Mouse (Mus musculus): ENCODE results near the gene Rexo2.
"Not testable (repeated sequence)": the region's sequence is repeated elsewhere in the genome, so short reads cannot be mapped to it uniquely, and the experiment has no call there.

Rexo2 gene

DNA sequence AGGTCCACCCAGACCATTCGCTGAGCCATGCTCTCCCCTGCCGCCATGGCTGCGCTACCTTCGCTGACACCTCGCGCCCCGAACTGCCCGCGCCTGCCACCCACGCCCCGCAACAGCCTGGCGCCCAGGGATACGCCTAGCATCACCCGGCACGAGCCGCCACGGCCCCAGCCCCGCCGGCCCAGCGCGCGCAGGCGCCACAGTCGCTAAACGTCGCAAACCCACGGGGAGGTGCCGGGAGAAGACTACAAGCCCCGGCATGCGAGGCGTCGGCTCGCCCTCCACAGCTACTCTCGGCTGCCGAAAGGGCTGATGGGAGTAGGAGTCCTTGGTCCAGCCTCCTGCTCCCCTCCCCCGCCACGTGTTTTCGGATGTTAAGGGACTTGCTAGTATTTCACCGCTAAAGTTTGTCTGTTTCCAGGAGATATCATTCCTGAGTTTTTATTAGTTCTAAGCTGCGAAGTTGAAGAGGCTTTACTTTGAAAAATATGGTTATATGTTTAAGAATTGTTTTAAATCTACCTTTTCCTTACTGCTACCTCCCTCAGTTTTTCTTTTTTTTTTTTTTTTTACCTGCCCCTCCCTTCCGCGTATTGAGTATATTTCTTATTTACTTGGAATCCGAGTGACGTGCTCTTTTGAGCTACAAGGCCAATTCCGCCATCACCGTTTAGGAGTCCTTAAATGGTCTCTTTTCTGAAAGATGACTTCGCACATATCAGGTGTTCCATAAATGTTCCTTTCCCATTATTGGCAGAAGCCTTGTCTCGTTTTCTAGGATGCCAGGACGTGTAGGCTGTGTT lies at the start of gene Rexo2:
Gene Rexo2, minus strand, starts transcription at position 213 of the 803 bp plus-strand sequence.
- peak; percentile 94 to 95 for DNase-seq (ENCODE audit: low read depth in 2 of 2, low spot score in 2 of 2)

DNA sequence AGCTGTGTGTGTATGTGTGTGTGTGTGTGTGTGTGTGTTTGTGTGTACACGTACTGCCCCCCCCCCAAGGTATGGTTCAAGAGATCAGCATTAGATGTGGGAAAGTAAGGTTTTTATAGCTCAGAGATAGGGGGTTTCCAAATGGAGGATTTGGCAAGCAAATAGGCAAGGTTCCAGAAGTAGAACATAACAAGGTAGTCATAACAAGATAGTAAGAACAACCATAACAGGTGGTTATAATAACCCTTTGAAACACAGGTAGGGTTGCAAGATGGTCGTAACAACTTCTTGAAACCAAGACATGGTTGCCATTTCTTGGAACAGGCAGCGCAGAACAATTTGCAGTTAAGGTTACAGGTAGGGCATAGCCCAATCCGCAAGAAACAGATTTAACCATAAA lies 46.1 kb upstream of the Rexo2 start:
- no peak for DNase-seq (ENCODE audit: low read depth in 2 of 2, low spot score in 2 of 2)

GRCm38 (mm10) chr9:48525566-48525965 lies 45.1 kb upstream of the Rexo2 start:
- peak in 1 of 2 experiments; percentile 24 for DNase-seq (ENCODE audit: low read depth in 2 of 2, low spot score in 2 of 2)

DNA sequence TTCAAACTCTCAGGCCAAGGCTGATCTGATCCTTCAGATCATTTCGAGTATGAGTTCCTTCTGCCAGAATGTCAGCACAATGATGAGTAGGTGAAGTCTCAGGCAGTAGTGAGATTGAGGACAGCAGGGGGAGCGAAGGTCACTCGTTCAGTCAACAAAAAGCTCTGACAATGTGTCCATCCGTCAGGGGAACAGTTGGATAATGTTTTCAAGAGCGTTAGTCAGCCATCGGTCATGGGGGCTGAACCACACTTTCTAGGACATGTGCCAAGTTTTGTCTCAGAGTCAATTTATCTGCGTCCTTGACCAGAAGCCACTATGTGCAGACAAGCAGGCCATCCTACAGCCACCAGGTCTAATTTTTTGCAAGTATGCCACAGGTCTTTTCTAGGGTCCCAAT lies 40.0 kb upstream of the Rexo2 start:
- not testable (repeated sequence) for DNase-seq (ENCODE audit: low read depth in 2 of 2, low spot score in 2 of 2)

GRCm38 (mm10) chr9:48517372-48518130 lies 37.1 kb upstream of the Rexo2 start:
- no peak for DNase-seq (ENCODE audit: low read depth in 2 of 2, low spot score in 2 of 2)

DNA sequence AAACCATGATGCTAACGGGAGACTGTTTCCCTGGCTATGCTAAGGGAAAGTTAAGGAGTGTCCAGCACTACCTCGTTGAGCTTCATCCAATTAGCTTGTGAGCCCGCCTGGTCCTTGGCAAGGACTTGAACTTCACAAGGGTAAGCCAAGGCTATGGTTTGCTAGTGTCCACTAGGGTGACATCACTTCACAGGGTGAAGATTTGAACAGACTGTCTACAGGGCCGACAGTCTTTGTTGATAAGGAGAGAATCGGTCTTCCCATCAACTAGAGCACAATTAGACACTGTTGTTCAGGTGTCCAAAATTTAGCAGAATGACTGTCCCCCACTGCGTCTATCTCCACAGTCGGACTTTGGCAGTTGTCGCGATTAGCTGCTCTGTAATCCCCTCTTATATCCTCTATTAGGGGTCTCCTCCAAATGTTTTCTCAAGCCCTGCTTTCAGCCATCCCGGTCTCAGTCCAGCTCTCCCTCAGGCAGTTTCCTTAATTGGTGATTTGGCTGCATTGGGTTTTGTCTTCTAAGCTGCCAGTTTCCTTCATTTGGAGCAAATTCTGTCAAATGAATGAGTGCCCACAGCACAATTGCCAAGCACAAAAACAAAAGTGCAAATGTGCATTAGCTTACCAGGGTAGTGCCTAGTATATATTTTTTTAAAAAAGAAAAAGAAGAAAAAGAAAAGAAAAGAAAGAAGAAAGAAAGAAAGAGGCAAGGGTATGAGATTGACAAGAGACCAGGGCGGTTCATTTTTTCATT lies 36.4 kb upstream of the Rexo2 start:
- DNase-seq (ENCODE audit: low read depth in 2 of 2, low spot score in 2 of 2): no peak

GRCm38 (mm10) chr9:48515332-48515731 lies 34.9 kb upstream of the Rexo2 start:
- DNase-seq (ENCODE audit: low read depth in 2 of 2, low spot score in 2 of 2): no peak

GRCm38 (mm10) chr9:48510134-48510533 lies 29.7 kb upstream of the Rexo2 start:
- DNase-seq (ENCODE audit: low read depth in 2 of 2, low spot score in 2 of 2): no peak

DNA sequence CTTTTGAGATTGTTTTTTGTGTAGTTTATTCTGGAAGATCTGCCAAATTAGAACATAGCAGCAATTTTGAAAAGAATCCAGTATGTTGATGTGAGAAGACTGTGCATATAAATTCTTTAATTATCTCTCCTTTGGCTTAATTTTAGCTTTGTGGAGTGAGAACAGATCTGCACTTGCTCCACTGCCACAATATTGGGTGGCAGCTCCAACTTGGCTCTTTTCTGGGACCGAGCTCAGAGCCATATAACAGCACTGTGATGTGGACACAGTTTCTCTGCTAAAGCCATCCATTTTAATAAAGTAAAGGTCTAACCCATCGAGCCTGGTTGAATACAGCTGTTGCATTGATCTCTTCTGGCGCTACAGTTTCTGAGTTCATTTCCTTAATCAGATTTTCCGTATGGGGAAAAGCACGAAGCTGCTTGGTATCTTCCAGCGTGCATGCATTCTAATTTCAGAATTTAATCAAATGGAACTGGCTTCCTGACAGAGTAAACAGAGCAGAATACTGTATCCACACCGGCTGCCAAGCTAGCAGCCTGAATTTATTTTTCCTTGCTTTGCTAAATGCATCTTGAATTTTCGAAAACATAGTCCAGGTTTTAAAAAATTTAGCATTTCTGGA lies 24.4 kb upstream of the Rexo2 start:
- no peak for DNase-seq (ENCODE audit: low read depth in 2 of 2, low spot score in 2 of 2)

- no peak for DNase-seq (ENCODE audit: low read depth in 2 of 2, low spot score in 2 of 2)
These were observed 22.6 kb upstream of the Rexo2 start for GRCm38 (mm10) chr9:48503001-48503400.

DNA sequence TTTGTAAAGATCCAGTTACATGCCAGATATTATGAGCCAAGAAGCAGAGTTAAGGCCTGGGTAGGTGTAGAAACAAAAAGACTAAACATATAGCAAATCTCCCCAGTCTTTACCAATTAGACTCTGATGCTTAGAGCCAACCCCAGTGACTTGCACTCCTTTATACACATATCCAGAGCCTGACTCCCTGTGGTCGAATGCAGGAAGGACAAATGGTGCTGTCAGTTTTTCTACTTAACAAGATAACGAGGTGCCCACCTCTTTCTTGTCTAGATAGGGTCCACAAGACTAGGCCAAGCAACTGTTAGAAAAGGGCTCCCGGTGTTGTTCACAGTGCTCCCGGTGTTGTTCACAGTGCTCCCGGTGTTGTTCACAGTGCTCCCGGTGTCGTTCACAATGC lies 20.8 kb upstream of the Rexo2 start:
- no peak for DNase-seq (ENCODE audit: low read depth in 2 of 2, low spot score in 2 of 2)

- DNase-seq (ENCODE audit: low read depth in 2 of 2, low spot score in 2 of 2): no peak
These were observed 15.1 kb upstream of the Rexo2 start for GRCm38 (mm10) chr9:48495548-48495932.

DNA sequence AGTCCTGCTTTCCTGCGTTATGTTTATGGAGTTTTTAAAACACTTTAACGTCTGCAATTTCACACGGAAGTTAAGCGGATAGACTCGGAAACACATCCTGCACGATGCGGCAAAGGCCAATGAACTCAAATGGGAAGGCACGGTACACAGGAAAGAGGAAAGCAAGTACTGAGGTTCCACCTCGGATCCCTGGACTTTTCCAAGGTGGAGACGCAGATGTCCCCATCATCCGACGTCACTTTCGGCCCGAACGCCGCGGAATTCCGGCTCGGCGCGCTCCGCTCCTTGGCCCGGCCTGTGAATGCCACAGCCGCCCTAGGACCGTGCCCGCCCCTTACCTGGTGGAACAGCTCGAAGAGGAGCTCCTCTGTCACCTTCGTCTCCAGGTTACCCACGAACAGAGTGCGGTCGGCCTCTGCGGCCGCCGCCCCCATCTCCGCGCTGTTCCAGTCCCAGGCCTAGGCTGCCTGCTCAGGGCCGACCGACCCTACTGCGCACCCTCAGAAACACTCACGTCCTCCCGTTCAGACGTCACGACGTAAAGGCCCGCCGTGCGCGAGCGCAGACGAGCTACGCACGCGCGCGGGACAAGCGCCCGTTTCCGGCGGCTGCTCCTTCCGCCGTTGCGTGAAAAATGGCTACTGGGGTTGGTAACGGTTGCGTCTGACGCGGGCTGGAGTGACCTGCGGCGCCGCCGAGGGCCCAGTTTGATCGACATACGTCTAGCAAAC lies 14.6 kb upstream of the Rexo2 start, which contains the start of the genes Rbm7 and Gm5617:
Gene Rbm7, minus strand, starts transcription at position 483 of the 731 bp plus-strand sequence.
Gene Gm5617, plus strand, starts transcription at position 626 of the 731 bp plus-strand sequence.
- peak; percentile 89 to 92 for DNase-seq (ENCODE audit: low read depth in 2 of 2, low spot score in 2 of 2)

GRCm38 (mm10) chr9:48481214-48482134 lies 1.1 kb upstream of the Rexo2 start:
- DNase-seq (ENCODE audit: low read depth in 2 of 2, low spot score in 2 of 2): no peak

- no peak for DNase-seq (ENCODE audit: low read depth in 2 of 2, low spot score in 2 of 2)
These were observed 499 bp downstream of the Rexo2 start for GRCm38 (mm10) chr9:48479838-48480410.

GRCm38 (mm10) chr9:48478808-48479207 lies 1.6 kb downstream of the Rexo2 start:
- no peak for DNase-seq (ENCODE audit: low read depth in 2 of 2, low spot score in 2 of 2)

- DNase-seq (ENCODE audit: low read depth in 2 of 2, low spot score in 2 of 2): no peak
These were observed 3.9 kb downstream of the Rexo2 start for GRCm38 (mm10) chr9:48476236-48477165.

- no peak for DNase-seq (ENCODE audit: low read depth in 2 of 2, low spot score in 2 of 2)
These were observed 6.1 kb downstream of the Rexo2 start for GRCm38 (mm10) chr9:48474367-48474766.
